ENCODE assay signal across 9 mouse cellular contexts in the genomic region with DNA sequence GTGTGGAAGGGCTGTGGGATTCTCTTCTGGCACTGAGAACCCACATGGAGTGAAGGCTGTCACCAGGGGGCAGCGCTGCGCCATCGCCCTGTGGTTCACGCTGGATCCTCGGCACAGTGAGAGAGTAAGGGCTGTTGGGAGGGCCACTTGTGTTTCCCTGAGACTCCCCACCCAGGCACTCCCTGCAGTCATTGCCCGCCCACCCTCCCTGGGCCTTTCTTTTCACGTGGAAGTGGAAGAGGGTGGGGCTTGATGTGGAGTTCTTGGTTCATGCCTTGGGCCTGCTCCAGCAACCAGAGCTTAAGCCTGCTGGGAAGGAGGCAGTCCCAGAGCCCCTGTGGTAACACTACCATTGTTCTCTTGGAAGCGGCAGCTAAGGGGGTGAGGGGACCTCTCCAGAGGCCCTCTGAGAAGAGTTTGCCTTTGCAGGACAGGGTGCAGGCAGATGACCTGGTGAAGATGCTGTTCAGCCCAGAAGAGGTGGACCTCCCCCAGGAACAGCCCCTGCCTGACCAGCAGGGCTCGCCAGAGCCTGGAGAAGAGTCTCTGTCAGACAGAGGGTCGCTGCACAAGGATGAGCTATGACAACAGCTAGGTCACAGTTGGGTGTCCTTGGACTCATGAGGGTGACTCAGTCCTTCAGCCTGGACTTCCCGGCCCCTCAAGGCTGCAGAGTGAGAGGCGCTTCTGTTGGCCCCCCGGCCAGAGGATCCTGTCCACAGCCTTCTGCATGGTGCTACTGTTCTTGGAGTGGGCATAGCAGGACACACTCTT. TPM values are rescaled to one million over a fixed set of nuclear protein-coding genes. Genes with fewer than 3 reads are reported as not detected.
DNase-seq lines count a peak whose midpoint lies in the region; ATAC-seq and TF ChIP-seq lines count a peak whose summit lies in the region.
"Had no signal": no experiment of that assay in that cellular context is flagged by ENCODE, and none has a peak within 500 bp of the region (broad histone marks: within the 10 kb centered on the region; RNA-seq: fewer than 3 reads in every experiment).

No protein-coding gene starts in this region.

- H3K9me3 ChIP-seq in hindbrain, embryonic 11.5 days (ENCODE audit: control insufficient read depth, low read length): no peaks in the 10 kb centered on the region
- H3K9me3 ChIP-seq: liver, embryonic 15.5 days had no signal

- H3K27ac ChIP-seq in hindbrain, embryonic 11.5 days (ENCODE audit: low read depth, low read length): no peak overlapping the region
- H3K27ac ChIP-seq: liver, embryonic 15.5 days had no signal

- TF ChIP-seq POLR2A in brain, embryonic 14.5 days (IDR thresholded peaks at IDR 0.05; ENCODE audit: borderline replicate concordance, extremely low read depth, insufficient read depth, insufficient read length, poor library complexity, severe bottlenecking): no peak

- TF ChIP-seq CTCF in brain, embryonic 14.5 days (IDR thresholded peaks at IDR 0.05; ENCODE audit: borderline replicate concordance, extremely low read depth, insufficient read depth, insufficient read length): peak; percentile 84

- no peaks in the 10 kb centered on the region for H3K27me3 ChIP-seq in hindbrain, embryonic 11.5 days (ENCODE audit: control insufficient read depth, insufficient read depth, low read length)
- H3K27me3 ChIP-seq: liver, embryonic 15.5 days had no signal

- H3K36me3 ChIP-seq in hindbrain, embryonic 11.5 days (ENCODE audit: control insufficient read depth, insufficient read depth, low read length): no peaks in the 10 kb centered on the region

- no peaks in the 10 kb centered on the region for H3K4me1 ChIP-seq in hindbrain, embryonic 11.5 days (replicated peaks; ENCODE audit: control insufficient read depth, insufficient read depth, low read length)
- H3K4me1 ChIP-seq: liver, embryonic 15.5 days had no signal

- peak; percentile 49 for DNase-seq in MN1 (ENCODE audit: low spot score)
- peak; percentile 82 for DNase-seq in brain, embryonic 14.5 days (ENCODE audit: low read depth)
- peak; percentile 55 to 62 for DNase-seq in frontal cortex, postnatal 25 days (ENCODE audit: low spot score in 2 of 2)
- DNase-seq in hindbrain, embryonic 11.5 days (ENCODE audit: low spot score): peak; percentile 75
- DNase-seq in layer of hippocampus, postnatal 14 days (ENCODE audit: low spot score in 2 of 2): peak; percentile 57 to 73
- peak; percentile 68 for DNase-seq in right cerebral cortex, postnatal 25 days
- DNase-seq in urinary bladder, postnatal 36 days (ENCODE audit: low spot score in 2 of 2): peak; percentile 63 to 79

- no peak overlapping the region for H3K4me3 ChIP-seq in hindbrain, embryonic 11.5 days (ENCODE audit: low read depth, low read length)
- H3K4me3 ChIP-seq: liver, embryonic 15.5 days had no signal

- no peak overlapping the region for H3K4me2 ChIP-seq in hindbrain, embryonic 11.5 days (replicated peaks; ENCODE audit: low read depth, low read length)
- H3K4me2 ChIP-seq: liver, embryonic 15.5 days had no signal

- ATAC-seq in hindbrain, embryonic 11.5 days (ENCODE audit: low FRiP score): peak; percentile 71
- ATAC-seq in megakaryocyte, adult 5-6 weeks (ENCODE audit: poor library complexity, severe bottlenecking): peak; percentile 81

- no peak overlapping the region for H3K9ac ChIP-seq in hindbrain, embryonic 11.5 days (ENCODE audit: low read depth, low read length)
- H3K9ac ChIP-seq: liver, embryonic 15.5 days had no signal

- 30% methylated on average over 13 of the region's 13 CpGs for WGBS in hindbrain, embryonic 11.5 days

RNA-seq across cellular contexts. Expression of a gene that starts 7.6 kb away (rescaled TPM):
- polyA plus RNA-seq in brain, embryonic 14.5 days (2012; rRNA removed): 0.87 and 2.2 TPM in 2 replicates
- 0.18 and 0.25 TPM in 2 replicates for polyA plus RNA-seq in hindbrain, embryonic 11.5 days (2014; fragmentation: Nextera tagmentation; extraction: Ambion mirVana)
- total RNA-seq in layer of hippocampus, postnatal 14 days (2021): 1 to 10 TPM in 1 of 2 experiments, under 1 TPM in 1; 0.79 to 1.9 TPM
- total RNA-seq in megakaryocyte, adult 5-6 weeks (2015): not detected in 2 replicates
- total RNA-seq in megakaryocyte, adult 5-6 weeks (2017): not detected in 2 replicates
- polyA plus RNA-seq: liver, embryonic 15.5 days had no signal

RNA-seq across cellular contexts. Expression of a gene that starts 14.9 kb away (rescaled TPM):
- polyA plus RNA-seq in brain, embryonic 14.5 days (2012; rRNA removed): 23.2 and 24.4 TPM in 2 replicates
- polyA plus RNA-seq in hindbrain, embryonic 11.5 days (2014; fragmentation: Nextera tagmentation; extraction: Ambion mirVana): 15.4 and 17.9 TPM in 2 replicates
- total RNA-seq in layer of hippocampus, postnatal 14 days (2021): 1 to 10 TPM; 9.4 to 9.5 TPM
- 0.94 and 1.1 TPM in 2 replicates for total RNA-seq in megakaryocyte, adult 5-6 weeks (2015)
- 3.3 and 3.5 TPM in 2 replicates for total RNA-seq in megakaryocyte, adult 5-6 weeks (2017)

RNA-seq across cellular contexts. Expression of a gene that starts 15.1 kb away (rescaled TPM):
- 13.5 and 18.2 TPM in 2 replicates for polyA plus RNA-seq in brain, embryonic 14.5 days (2012; rRNA removed)
- 31.1 and 37.0 TPM in 2 replicates for polyA plus RNA-seq in hindbrain, embryonic 11.5 days (2014; fragmentation: Nextera tagmentation; extraction: Ambion mirVana)
- total RNA-seq in layer of hippocampus, postnatal 14 days (2021): 10 to 100 TPM; 32.4 to 33.2 TPM
- 2.1 and 4.5 TPM in 2 replicates for total RNA-seq in megakaryocyte, adult 5-6 weeks (2015)
- total RNA-seq in megakaryocyte, adult 5-6 weeks (2017): 2.9 and 6.6 TPM in 2 replicates

RNA-seq across cellular contexts. Expression of a gene that starts 29.6 kb away (rescaled TPM):
- polyA plus RNA-seq in brain, embryonic 14.5 days (2012; rRNA removed): 0.66 and 0.79 TPM in 2 replicates
- polyA plus RNA-seq in hindbrain, embryonic 11.5 days (2014; fragmentation: Nextera tagmentation; extraction: Ambion mirVana): not detected in 2 replicates
- under 1 TPM; 0.30 to 0.45 TPM for total RNA-seq in layer of hippocampus, postnatal 14 days (2021)
- not detected in 2 replicates for total RNA-seq in megakaryocyte, adult 5-6 weeks (2015)
- not detected in 2 replicates for total RNA-seq in megakaryocyte, adult 5-6 weeks (2017)
- polyA plus RNA-seq: liver, embryonic 15.5 days had no signal

RNA-seq across cellular contexts. Expression of a gene that starts 46.8 kb away (rescaled TPM):
- 613 and 886 TPM in 2 replicates for polyA plus RNA-seq in brain, embryonic 14.5 days (2012; rRNA removed)
- polyA plus RNA-seq in hindbrain, embryonic 11.5 days (2014; fragmentation: Nextera tagmentation; extraction: Ambion mirVana): 1,193 and 1,290 TPM in 2 replicates
- total RNA-seq in layer of hippocampus, postnatal 14 days (2021): 100 to 1,000 TPM; 465 to 518 TPM
- total RNA-seq in megakaryocyte, adult 5-6 weeks (2015): 721 and 749 TPM in 2 replicates
- 791 and 811 TPM in 2 replicates for total RNA-seq in megakaryocyte, adult 5-6 weeks (2017)

Comparison
In these comparisons a context has a peak if more than half of its experiments do, and no peak if none do; other contexts are left out.
1. RNA of a gene that starts 15.1 kb away (total RNA-seq): 32.4 to 33.2 TPM in layer of hippocampus, postnatal 14 days; 2.1 to 6.6 TPM in megakaryocyte, adult 5-6 weeks; every median in the first group is over 4 times any median in the second.
2. Peak in every context shown above with its lines, with median percentiles within 50 percentile points of each other: DNase-seq.